Mouse (Mus musculus) bone marrow, adult 2 months (tissue): Measurements from ENCODE around the gene Sec23a.

Experiments used
- CTCF ChIP-seq: fragments of 200-500 bp; IDR thresholded peaks from 2 replicates; pipeline ENCODE4 v1.5.1; 2011; ENCODE audit warnings: low read length, control low read depth; ENCODE audit not compliant: control insufficient read depth, insufficient read depth
- POLR2A ChIP-seq: fragments of 200-500 bp; IDR thresholded peaks from 2 replicates; pipeline ENCODE4 v1.6.1; 2011; ENCODE audit warnings: low read depth, mild to moderate bottlenecking, control low read depth, low read length, borderline replicate concordance; ENCODE audit not compliant: control insufficient read depth

DNA sequence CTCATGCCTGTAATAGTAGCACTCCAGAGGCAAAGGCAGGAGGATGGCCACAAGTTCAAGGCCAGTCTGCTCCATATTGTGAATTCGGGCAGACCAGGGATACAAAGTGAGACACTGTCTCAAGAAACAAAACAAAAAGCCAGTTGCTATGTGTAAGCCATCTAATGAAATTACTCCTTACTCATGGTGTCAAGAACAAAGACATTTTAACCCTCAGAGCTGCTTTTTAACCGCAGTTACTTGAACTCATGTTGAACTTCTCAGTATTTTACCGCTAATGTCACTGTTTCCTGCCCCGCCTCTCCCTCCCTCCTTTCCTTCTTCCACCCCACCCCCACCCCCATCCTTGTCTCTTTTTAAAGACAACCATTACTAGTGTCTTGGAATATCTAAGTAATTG is 9.5 kb upstream of the Sec23a start:
- TF ChIP-seq POLR2A (no peak), CTCF (no peak)
